Mouse (Mus musculus): ENCODE results near the gene Fgfr2.

The Fgfr2 gene

GRCm38 (mm10) chr7:132619549-132619948 is 503.6 kb downstream of the Fgfr2 start:
- DNase-seq (ENCODE audit: low read depth, low spot score): no peak

DNA sequence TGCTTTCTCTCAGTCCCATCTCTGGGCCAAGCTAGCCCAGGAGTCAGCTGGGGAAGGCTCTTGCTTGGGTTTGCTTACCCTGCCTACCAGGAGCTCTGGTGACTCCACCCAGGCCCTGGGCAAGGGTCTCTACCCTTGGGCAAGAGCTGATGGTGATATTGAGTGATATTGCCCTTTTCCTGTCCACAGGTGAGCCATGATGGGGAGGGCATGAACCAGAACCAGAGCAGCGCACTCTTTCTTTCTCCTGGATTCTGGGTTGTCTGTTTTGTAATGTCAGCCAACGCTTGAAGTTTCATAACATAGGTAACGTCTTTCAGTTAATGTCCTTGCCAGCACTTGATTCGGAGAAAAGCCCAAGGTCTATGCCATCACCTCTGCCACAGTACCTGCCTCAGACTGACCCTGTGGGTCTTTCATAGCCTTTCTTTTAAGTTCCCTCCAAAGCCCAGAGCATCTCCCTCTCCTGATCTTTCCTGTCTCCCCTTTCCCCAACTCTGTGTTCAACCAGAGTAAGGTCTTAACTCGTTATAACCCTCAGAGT is 506.1 kb downstream of the Fgfr2 start:
- no peak for DNase-seq (ENCODE audit: low read depth, low spot score)

- no peak for DNase-seq (ENCODE audit: low read depth, low spot score)
Observed at GRCm38 (mm10) chr7:132616391-132616790, 506.8 kb downstream of the Fgfr2 start.

- no peak for DNase-seq (ENCODE audit: low read depth, low spot score)
Observed at GRCm38 (mm10) chr7:132615346-132615745, 507.8 kb downstream of the Fgfr2 start.

DNA sequence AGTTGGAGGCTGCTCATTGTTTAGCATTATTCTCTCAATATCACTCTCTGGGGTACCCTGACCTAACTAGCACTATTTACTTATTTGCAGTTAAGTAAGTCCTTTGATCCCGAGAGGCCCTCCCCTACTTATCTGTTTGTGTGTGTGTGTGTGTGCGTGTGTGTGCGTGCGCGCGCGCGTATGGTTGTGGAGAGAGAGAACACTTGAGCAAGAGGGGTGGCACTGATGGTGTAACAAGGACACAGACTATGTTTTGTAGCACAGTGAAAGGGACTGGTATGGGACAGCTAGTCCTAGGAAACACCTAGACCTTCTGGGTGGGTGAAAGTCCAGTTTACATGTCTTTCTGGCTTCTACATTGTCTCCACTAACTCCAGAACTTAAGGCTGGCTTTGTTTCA is 511.6 kb downstream of the Fgfr2 start:
- DNase-seq (ENCODE audit: low read depth, low spot score): no peak

DNA sequence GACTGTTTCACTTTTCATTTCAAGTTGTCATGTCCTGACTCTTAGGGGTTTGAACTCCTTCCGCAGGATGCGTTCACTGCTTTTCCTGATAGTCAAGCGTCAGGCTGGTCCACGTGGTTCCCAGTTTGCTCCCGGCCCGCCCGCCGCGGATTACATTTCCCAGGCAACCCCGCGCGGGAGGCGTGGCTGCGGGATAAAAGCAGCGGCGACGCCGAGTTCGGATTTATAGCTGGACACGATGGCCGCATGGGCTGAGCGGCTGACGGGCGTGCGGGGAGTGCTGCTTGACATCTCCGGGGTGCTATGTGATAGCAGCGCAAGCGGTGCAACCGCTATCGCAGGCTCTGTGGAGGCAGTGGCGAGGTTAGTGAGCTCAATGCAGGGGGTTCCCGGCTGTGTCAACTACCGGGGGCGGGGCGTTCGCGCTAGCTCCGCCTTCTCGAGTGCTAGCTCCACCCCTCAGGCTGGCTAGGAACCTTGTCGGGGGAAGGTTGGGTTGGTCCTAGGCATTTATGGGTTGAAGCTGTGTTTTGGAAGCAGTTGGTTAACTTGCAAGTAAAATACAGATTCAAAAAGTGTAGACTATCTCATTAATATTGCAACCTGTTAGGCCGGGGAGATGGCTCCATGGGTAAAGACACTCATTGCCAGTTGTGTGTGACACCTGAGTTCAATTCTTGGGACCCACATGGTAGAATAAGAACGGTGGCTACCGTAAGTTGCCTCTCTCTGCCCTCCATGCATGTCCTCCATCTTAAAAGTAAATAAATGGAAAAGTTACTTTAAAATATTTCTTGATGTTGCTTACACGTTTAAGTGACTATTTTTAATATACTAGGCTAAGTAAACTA is 512.5 kb downstream of the Fgfr2 start, which contains the start of gene Lhpp:
Gene Lhpp, plus strand, starts transcription at position 171 of the 851 bp plus-strand sequence.
- peak; percentile 75 for DNase-seq (ENCODE audit: low read depth, low spot score)

DNA sequence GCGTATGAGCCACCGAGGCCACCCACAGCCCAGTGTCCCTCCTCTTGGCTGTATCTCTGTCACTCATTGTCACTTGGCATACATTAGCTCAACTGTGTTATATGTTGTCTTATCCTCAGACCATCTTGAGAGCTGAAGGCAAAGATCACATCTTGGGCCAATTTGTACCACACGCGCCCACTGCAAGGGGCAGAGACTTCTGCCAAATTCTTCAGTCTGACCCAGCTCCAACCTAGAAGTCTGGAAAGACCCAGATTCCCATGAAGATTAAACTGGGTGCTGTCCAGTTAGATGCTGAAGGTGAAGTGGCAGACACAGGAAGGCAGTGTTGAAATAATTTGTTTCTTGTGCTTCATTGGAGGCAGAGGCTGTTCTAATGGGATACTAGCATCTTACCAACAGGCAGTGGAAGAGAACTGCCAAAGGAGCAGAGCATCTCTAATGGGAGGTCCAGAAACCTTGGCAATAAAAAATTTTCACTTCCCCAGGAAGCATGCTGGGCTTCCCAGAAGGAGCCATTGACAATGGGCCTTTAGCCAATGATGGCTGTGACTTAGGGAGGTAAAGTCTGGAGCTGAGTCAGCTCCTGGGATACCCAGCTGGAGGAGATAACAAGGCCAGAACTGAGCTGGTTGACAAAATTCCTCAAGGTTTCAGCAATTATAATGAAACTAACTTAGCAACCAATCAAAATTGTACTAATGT is 514.7 kb downstream of the Fgfr2 start:
- no peak for DNase-seq (ENCODE audit: low read depth, low spot score)

- no peak for DNase-seq (ENCODE audit: low read depth, low spot score)
Observed at GRCm38 (mm10) chr7:132605689-132606088, 517.5 kb downstream of the Fgfr2 start.

DNA sequence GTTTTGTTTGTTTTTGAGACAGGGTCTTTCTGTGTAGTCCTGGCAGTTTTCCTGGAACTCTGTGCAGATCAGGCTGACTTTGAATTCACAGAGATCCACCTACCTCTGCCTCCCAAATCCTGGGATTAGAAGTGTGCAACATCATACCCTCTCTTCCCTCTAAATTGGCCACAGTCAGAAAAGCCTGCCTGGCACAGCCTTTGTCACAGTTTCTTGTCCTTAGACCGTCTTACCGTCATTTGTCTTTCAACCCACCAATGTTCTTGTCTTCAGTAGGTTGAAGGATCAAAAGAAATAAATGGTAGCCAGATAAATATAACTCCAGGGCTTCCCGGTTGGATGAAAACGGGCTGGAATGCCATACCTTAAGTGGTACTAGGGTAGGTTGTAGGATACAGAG is 518.4 kb downstream of the Fgfr2 start:
- DNase-seq (ENCODE audit: low read depth, low spot score): no peak

DNA sequence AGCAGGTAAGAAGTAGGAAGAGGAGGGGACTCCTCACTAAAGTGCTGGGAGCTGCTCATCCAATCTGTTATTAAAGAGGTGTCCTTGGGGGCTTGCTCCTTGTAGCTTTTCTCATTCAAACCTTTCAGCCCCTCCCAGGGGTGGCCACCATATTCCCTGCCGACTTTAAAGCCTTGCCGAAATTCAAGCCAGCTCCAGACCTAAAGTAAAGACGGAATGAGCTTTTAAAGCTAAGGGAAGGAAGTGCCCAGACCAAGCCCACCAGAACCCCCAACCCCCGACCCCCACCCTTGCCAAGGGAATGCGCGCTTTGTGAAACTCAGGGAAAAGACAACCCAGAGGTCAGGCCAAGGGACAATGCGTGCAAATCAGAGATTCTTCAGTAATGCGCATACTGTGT is 522.2 kb downstream of the Fgfr2 start:
- no peak for DNase-seq (ENCODE audit: low read depth, low spot score)

DNA sequence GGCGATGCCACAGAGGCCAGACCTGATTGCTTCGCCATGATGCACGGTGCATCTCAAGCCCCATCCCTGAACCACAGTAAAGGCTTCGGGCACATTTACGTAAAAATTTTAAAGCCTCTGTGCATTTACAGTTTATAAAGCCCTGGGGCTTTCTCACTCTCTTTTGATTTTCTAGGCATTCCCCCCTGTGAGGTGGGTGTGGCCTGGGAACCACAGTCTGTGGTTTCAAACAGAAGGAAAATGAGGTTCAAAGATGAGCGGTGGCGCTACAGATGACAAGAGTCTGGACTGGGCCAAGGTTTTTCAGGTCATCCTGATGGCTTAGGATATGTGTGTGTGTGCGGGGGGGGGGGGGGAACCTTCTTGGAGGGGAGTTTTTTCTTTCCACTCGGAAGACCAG is 523.1 kb downstream of the Fgfr2 start:
- no peak for DNase-seq (ENCODE audit: low read depth, low spot score)

DNA sequence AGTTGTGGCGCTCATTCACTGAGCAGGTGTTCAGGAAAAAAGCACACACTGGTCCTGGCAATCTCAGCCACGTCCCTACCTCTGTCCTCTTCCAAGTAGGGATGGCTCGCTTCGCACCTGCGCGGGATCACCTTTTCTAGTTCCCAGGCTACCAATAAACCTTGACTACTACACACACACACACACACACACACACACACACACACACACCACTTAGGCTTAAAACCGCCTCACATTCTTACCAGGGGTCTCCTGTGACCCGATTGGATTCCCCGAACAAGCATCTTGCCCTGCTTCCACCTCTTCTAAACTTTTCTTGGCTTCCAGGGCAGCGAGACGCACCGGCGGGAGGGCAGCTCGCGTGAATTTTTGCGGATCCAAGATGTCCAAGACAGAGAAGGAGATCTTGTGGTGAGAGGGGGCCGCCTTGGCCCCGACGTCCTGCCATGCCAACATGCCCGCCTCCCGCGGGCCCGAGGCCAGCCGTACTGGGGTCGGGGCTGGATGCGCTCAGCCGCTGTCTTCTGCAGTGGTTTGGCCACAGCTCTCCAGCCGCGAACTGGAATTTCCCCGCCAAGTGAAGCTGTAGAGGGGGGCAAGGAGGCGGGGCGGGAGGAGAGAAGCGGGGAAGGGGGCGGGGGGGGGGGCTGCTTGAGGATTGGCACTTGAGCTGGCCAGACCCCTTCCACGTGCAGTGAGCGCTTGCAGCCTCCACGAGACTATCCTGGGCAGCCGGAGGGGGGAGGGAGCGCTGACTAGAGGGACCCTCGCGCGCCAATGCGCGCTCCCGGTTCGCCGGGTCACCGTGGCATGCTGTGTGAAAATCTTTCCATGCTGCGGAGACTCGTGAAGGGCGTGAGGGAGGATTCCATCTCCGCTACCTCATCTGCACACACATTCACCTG is 523.8 kb downstream of the Fgfr2 start, which contains the start of gene Nkx1-2:
Gene Nkx1-2, minus strand, starts transcription at position 567 of the 905 bp plus-strand sequence.
- DNase-seq (ENCODE audit: low read depth, low spot score): no peak

- DNase-seq (ENCODE audit: low read depth, low spot score): no peak
Observed at GRCm38 (mm10) chr7:132597251-132598041, 525.7 kb downstream of the Fgfr2 start.

- no peak for DNase-seq (ENCODE audit: low read depth, low spot score)
Observed at GRCm38 (mm10) chr7:132596557-132597250, 526.4 kb downstream of the Fgfr2 start.

DNA sequence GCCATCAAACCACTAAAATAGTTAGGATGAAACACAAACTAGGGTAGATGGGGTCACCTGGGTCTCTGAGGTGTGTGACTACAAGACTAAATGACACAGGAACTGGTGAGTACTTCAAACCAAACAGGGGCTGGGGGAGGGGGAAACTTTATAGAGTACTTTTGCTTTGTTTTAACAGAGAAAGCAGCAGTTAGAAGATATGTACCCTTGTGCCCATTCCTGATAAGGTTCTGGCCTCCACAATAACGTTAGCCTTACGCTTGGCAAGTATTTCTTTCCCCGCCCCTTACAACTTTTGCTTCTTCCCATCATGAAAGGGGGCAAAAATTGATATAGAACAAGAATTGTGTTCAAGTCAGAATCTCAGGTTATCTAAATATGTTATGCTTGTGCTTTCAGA is 527.4 kb downstream of the Fgfr2 start:
- DNase-seq (ENCODE audit: low read depth, low spot score): no peak

- DNase-seq (ENCODE audit: low read depth, low spot score): no peak
Observed at GRCm38 (mm10) chr7:132594325-132594724, 528.8 kb downstream of the Fgfr2 start.

- no peak for DNase-seq (ENCODE audit: low read depth, low spot score)
Observed at GRCm38 (mm10) chr7:132593762-132594161, 529.4 kb downstream of the Fgfr2 start.

DNA sequence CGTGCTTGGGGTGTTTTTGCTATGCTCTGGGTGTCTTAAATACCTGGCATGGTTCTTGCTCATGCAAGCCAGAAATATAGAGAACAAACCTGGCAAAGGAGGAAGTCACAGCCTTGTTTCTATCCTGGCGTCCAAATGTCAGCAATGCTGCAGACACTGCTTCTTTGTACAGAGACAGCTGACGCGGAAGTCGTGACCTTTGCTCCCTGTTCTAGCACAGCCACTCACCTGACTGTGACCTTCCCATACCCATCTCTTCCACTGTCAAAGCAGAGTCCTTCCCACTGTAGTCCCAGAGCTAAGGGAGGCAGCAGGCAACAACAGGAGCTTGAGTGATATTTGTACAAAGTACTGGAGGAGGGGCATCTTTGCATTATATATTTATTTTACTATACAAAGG is 533.5 kb downstream of the Fgfr2 start:
- DNase-seq (ENCODE audit: low read depth, low spot score): no peak

DNA sequence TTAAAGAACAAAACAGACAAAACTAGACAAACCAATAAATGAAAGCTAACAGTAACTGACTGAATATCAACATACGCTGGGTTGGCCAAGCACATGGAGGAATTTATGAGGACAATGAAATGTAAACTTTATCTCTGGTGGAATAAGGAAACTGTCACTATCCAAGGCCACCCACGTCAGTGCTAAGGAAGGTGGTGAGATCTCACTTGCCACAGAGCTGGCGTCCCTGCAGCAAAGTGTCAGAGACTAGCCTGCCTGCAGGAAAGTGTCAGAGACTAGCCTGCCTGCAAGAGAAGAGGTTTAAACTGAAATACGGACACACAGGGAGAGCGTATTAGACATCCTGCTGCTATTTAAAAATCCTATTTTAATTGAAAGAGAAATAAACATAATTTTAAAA is 536.0 kb downstream of the Fgfr2 start:
- no peak for DNase-seq (ENCODE audit: low read depth, low spot score)
